Mouse (Mus musculus): Measurements from ENCODE around the gene Plxnc1.
A peak's percentile ranks its signal among the peaks of the same experiment; 100 is the strongest.

Plxnc1 gene

DNA sequence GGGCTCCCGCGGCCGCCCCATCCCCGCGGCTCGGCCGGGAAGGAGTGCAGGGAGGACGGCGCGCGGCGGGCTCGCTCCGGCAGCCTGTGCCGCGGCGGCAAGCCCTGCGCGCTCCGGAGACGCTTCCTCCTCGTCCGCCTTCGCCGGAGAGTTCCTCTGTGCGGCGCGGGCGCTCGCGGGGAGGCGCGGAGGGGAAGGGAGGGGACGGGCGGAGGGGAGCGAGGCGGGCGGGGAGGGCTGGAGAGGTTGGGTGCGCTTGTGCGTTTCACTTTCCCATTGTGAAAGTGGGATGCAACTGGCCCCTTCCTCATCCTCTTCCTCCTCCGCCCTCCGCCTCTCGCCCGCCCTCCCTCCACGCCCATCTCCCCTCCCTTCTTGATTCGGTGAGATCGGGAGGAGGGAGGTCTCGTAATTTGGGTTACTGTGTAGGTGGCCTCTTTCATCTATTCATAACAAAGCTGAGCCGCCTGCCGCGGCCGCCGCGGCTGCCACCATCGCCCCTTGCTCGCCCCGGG is at the start of gene Plxnc1:
Gene Plxnc1, minus strand, starts transcription at position 145 of the 515 bp plus-strand sequence.
- no peak for DNase-seq (ENCODE audit: low read depth in 1 of 2, low spot score in 2 of 2)

GRCm38 (mm10) chr10:94992127-94992526 is 47.5 kb upstream of the Plxnc1 start:
- DNase-seq (ENCODE audit: low read depth in 1 of 2, low spot score in 2 of 2) = peak; percentile 20 to 58

GRCm38 (mm10) chr10:94991564-94992097 is 47.0 kb upstream of the Plxnc1 start:
- DNase-seq (ENCODE audit: low read depth in 1 of 2, low spot score in 2 of 2) = peak in 1 of 2 experiments; percentile 23

DNA sequence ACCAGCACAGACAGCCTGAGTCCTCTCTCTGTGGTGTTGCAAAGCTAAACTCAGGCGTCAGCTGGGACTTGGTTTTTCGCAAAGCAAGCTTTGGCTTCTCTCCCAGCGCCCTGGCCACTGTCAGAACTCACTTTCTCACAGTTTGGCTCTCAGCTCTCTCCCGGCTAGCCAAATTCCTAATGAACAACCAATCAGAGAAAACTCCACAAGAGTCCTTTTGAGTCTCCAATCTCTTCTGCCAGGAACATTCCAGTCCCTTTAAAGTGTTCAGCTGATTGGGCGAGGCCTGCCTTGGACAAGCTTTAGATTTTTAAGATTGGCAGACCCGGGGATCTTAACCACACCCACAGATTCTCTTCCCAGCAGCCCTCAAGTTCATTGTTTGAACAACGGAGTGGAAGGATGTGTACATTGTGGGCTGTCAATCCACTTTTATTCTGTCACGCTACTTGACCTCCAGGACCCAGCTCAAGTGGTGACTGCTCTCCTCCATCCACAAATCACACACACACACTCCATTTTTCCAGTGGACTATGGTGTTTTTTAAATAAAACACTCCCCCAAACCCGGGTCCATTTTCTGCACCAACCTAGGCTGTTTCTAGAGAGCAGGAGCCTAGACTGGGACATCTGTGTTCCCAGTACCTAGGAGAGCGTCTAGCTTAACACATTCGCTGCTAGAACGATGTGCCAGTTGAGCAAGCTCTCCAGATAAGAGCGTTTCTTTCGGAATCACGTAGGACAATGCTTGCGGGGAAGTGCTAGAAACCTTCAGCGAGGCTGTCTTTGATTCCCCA is 46.3 kb upstream of the Plxnc1 start:
- DNase-seq (ENCODE audit: low read depth in 1 of 2, low spot score in 2 of 2) = no peak

- DNase-seq (ENCODE audit: low read depth in 1 of 2, low spot score in 2 of 2) = no peak
Measured at GRCm38 (mm10) chr10:94989321-94989720, 44.7 kb upstream of the Plxnc1 start.

- no peak for DNase-seq (ENCODE audit: low read depth in 1 of 2, low spot score in 2 of 2)
Measured at GRCm38 (mm10) chr10:94985103-94985502, 40.5 kb upstream of the Plxnc1 start.

DNA sequence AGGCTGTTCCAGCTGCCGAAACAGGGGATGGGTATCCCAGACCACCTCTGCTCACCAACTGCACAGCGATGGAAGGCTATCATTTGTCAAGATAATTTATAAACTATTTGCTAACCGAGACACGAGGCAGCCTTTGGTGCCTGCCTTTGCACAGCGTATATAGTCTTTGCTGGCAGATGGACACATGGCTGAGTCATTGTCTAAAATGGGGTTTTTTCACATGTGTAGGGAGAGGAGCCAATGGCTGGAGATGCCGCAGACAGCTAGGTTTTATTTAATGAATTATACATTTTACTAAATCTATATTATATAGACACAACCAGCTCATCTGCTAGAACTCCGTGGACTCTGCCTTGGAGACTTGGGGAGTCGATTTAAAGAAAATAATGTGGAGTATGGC is 37.9 kb upstream of the Plxnc1 start:
- no peak for DNase-seq (ENCODE audit: low read depth in 1 of 2, low spot score in 2 of 2)

DNA sequence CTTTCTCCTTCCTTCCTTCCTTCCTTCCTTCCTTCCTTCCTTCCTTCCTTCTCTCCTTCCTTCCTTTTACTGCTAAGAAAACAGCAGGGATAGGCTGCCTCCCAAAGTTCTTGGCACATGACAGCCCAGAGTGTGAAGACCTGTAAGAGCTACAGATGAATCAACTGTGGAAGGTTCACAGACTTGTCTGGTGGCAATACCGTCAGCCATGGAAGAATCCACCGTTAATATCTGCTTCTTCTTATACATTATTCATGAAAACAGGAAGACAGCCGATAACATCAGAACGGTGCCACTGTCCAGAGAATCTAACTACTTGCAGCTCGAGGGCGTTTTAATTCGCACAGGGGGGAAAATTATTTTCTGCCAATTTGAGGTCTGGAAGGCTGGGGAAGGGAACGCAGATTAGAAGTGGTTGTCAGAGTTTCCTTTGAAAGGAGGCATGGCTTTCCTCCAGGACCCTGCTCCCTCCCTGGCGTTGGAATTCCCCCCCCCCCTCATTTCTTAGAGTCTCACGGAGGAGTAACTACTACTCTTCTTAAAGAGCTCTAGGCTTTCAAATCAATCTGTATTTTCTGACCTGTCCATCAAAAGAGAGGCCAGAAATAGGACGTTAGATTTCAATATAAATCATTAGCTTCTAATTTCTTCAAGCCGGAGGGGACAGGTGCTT is 37.0 kb upstream of the Plxnc1 start:
- DNase-seq (ENCODE audit: low read depth in 1 of 2, low spot score in 2 of 2) = no peak

- no peak for DNase-seq (ENCODE audit: low read depth in 1 of 2, low spot score in 2 of 2)
Measured at GRCm38 (mm10) chr10:94978265-94978822, 33.7 kb upstream of the Plxnc1 start.

GRCm38 (mm10) chr10:94976329-94976728 is 31.7 kb upstream of the Plxnc1 start:
- DNase-seq (ENCODE audit: low read depth in 1 of 2, low spot score in 2 of 2) = no peak

GRCm38 (mm10) chr10:94975099-94975496 is 30.5 kb upstream of the Plxnc1 start:
- no peak for DNase-seq (ENCODE audit: low read depth in 1 of 2, low spot score in 2 of 2)

DNA sequence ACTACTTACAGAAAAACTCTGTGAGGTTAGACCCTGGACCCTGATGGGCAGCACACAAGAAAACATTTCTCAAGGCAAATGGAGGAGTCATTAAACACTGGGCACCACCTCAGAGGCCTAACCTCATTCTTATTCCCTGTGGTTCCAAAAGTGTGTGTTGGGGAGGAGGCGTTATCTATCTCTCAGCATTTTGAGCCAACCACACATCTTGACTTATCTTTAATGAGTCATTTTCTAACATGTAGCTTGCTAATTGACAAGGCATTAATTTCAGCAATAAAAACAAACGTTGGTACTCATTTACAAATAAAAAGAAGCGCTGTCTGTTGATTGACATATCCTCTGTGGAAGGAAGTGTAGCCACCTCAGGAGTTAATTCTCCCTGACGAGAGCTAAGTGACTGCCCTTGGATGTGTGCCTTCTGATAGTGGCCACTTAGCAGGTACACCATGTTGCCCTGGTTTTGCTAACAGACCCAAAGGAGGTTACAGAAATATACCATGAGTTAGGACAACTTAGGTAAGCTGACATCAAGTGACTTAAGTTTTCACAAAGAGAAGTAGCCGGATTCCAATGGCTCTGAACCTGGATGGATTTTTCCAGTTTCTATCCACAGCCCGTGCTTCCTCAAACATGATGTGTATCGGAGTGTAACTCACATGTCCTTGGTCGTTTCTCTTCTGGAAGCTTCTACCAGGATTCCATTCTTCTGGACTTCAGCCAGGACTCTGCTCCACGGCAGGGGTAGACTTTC is 29.9 kb upstream of the Plxnc1 start:
- no peak for DNase-seq (ENCODE audit: low read depth in 1 of 2, low spot score in 2 of 2)

GRCm38 (mm10) chr10:94971625-94972161 is 27.1 kb upstream of the Plxnc1 start:
- DNase-seq (ENCODE audit: low read depth in 1 of 2, low spot score in 2 of 2) = no peak

DNA sequence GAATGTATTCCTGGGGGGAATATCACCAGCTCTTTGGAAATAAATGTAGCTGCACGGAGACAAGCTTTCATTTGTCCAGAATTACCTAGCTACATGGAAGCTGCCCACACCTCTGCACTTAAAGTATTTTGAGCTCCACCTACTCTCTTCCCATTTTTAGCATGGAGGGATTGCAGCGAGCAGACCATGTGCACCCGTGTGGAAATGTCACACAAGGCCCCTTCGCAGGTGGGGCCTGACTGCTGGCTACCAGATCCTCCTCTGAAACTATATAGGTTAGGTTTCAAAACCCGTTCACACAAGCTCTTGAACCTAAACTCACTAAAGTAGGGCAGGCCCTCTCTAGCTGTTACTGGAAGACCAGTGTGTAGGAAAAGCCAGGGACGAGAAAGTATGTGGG is 25.6 kb upstream of the Plxnc1 start:
- DNase-seq (ENCODE audit: low read depth in 1 of 2, low spot score in 2 of 2) = no peak

GRCm38 (mm10) chr10:94967468-94967867 is 22.8 kb upstream of the Plxnc1 start:
- no peak for DNase-seq (ENCODE audit: low read depth in 1 of 2, low spot score in 2 of 2)

GRCm38 (mm10) chr10:94966789-94967188 is 22.2 kb upstream of the Plxnc1 start:
- no peak for DNase-seq (ENCODE audit: low read depth in 1 of 2, low spot score in 2 of 2)

DNA sequence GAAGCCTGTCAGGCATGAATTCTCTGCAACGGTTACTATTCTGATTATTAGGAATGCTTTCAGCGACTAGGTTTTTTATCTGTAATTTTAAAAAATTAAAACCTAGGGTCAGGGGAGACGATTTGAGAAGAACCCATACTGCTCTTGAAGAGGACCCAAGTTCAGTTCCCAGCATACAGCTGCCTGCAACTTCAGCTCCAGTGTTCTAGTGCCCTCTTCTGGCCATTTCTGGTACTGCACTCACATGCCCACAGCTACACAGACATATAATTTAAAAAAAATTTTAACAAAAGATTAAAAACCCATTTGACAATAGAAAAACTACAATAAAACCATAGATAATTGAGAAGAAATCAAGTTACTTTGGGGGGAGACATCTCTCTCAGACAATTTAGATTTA is 20.5 kb upstream of the Plxnc1 start:
- DNase-seq (ENCODE audit: low read depth in 1 of 2, low spot score in 2 of 2) = no peak

- DNase-seq (ENCODE audit: low read depth in 1 of 2, low spot score in 2 of 2) = no peak
Measured at GRCm38 (mm10) chr10:94962005-94962404, 17.4 kb upstream of the Plxnc1 start.

GRCm38 (mm10) chr10:94961283-94961682 is 16.6 kb upstream of the Plxnc1 start:
- DNase-seq (ENCODE audit: low read depth in 1 of 2, low spot score in 2 of 2) = peak; percentile 36 to 56

DNA sequence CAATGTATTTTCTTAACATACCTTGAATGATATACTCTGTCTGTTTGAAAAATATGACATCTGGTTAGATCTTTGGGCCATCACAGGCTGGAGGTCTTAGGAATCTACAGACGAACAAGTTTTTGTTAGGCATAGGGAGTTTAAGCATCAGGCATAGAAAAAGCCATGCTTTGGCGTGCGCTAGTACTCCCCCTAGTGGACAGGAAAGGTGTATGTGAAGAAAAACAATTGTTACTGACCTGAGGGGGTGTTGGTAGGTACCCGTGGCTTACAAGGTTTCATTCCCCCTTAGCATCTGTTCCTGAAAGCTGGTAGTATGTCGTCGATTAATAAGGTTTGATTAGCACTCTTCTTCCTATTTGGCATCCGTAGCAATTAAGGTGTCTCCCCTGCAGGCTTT is 13.7 kb upstream of the Plxnc1 start:
- no peak for DNase-seq (ENCODE audit: low read depth in 1 of 2, low spot score in 2 of 2)

DNA sequence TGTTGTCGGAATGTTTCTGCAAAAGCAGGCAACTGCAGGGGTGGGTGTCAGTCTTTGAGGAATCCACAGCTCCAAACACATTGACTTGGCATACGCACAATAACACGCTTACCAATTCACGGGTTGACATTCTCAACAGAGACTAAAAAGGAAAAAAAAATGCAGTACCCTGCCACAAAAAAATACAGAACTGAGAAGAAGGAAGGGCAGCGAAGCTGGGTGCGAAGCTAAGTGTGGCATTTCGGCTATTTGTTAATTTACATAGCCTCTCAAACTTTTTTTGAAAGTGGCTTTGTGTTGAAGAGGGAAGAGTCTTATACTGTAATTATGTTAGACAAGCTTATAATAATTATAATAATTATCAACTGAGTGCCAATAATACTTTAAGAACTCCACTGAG is 13.1 kb upstream of the Plxnc1 start:
- DNase-seq (ENCODE audit: low read depth in 1 of 2, low spot score in 2 of 2) = no peak
